Mouse (Mus musculus) ES-E14 (cell line): ENCODE data around the gene Sccpdh. TPM values are rescaled to one million over a fixed set of nuclear protein-coding genes. Genes with fewer than 3 reads are reported as not detected.

Experiments
- DNase-seq: peaks from one replicate; pipeline ENCODE4 v3.0.0-alpha.2; 2013; ENCODE audit warnings: low read depth, low spot score
- H3K27ac ChIP-seq: 2 replicates; pipeline ENCODE4 v1.5.1; 2012; ENCODE audit warnings: low read depth, mild to moderate bottlenecking, low read length, moderate library complexity, mixed read lengths; ENCODE audit not compliant: poor library complexity, insufficient read depth, severe bottlenecking
- H3K36me3 ChIP-seq: 2 replicates; pipeline ENCODE4 v1.6.1; 2012; ENCODE audit warnings: mild to moderate bottlenecking, low read length, moderate library complexity, mixed read lengths; ENCODE audit not compliant: control insufficient read depth, poor library complexity, insufficient read depth, severe bottlenecking
- H3K4me1 ChIP-seq, 2 experiments: fragments of 150-350 bp in 1 of 2; sonication (generic) in 1 of 2; 2 replicates each; pipeline ENCODE4 v1.6.1; 2012; ENCODE audit warnings: low read length in 2 of 2, mild to moderate bottlenecking in 1 of 2, mixed read lengths in 1 of 2; ENCODE audit not compliant: control insufficient read depth in 2 of 2, insufficient read depth in 2 of 2, poor library complexity in 1 of 2
- H3K4me3 ChIP-seq, 2 experiments: fragments of 150-350 bp in 1 of 2; sonication (generic) in 1 of 2; 2 replicates each; pipeline ENCODE4 v1.5.1; 2012; ENCODE audit warnings: low read length in 2 of 2, low read depth in 1 of 2, mild to moderate bottlenecking in 1 of 2, mixed read lengths in 1 of 2; ENCODE audit not compliant: insufficient read depth in 1 of 2, poor library complexity in 1 of 2, severe bottlenecking in 1 of 2
- H3K9ac ChIP-seq: 2 replicates; pipeline ENCODE4 v1.6.1; 2012; ENCODE audit warnings: low read depth, mild to moderate bottlenecking, low read length, mixed read lengths; ENCODE audit not compliant: poor library complexity, insufficient read depth, severe bottlenecking
- H3K9me3 ChIP-seq: fragments of 150-350 bp; sonication (generic); 2 replicates; pipeline ENCODE4 v1.6.1; 2012; ENCODE audit warnings: low read depth, mild to moderate bottlenecking, low read length; ENCODE audit not compliant: control insufficient read depth, insufficient read depth
- CHD2 ChIP-seq: IDR thresholded peaks from 2 replicates; pipeline ENCODE4 v1.6.1; 2014; ENCODE audit warnings: mild to moderate bottlenecking, low read depth, low read length, inconsistent platforms
- HCFC1 ChIP-seq: IDR thresholded peaks from 2 replicates; pipeline ENCODE4 v1.6.1; 2012; ENCODE audit warnings: low read length, inconsistent platforms, borderline replicate concordance; ENCODE audit not compliant: insufficient read depth
- MAFK ChIP-seq: IDR thresholded peaks from 2 replicates; pipeline ENCODE4 v1.6.1; 2014; ENCODE audit warnings: mild to moderate bottlenecking, low read depth, low read length, inconsistent platforms; ENCODE audit not compliant: insufficient read depth
- ZC3H11A ChIP-seq: IDR thresholded peaks from 2 replicates; pipeline ENCODE4 v1.6.1; 2012; ENCODE audit warnings: low read depth, mild to moderate bottlenecking, inconsistent platforms, low read length, borderline replicate concordance
- ZNF384 ChIP-seq: IDR thresholded peaks from 2 replicates; pipeline ENCODE4 v1.6.1; 2012; ENCODE audit warnings: low read depth, low read length, inconsistent platforms
- in situ Hi-C, 2 experiments: fragments of 600-800 bp; cut with MboI; formaldehyde crosslinking; loops; one replicate each; pipeline ENCODE4 v1.15.1; 2025; ENCODE audit warnings: low sequenced_read_pairs in 2 of 2, inconsistent platforms in 1 of 2; ENCODE audit not compliant: unreplicated experiment in 2 of 2
- total RNA-seq: library from RNA; depleted of rRNA; stranded (reverse); fragments of 300-350 nt; gene quantifications from 2 replicates; pipeline ENCODE4 v1.2.3, GENCODE M21; 2012; rRNA removed

The Sccpdh gene
- total RNA-seq, 1 experiment = 35.8 TPM

- in situ Hi-C loops = no loop called here
- H3K4me3 ChIP-seq = no peak overlapping the region
- TF ChIP-seq ZC3H11A = no peak
- no peak for TF ChIP-seq HCFC1
- no peak for TF ChIP-seq MAFK
- TF ChIP-seq ZNF384 = no peak
- no peak for TF ChIP-seq CHD2
- no peak overlapping the region for H3K9ac ChIP-seq
- H3K36me3 ChIP-seq = no peaks in the 10 kb centered on the region
- no peak overlapping the region for H3K27ac ChIP-seq
- H3K4me1 ChIP-seq = no peaks in the 10 kb centered on the region
- no peak for DNase-seq
- H3K9me3 ChIP-seq = no peaks in the 10 kb centered on the region
Observed at GRCm38 (mm10) chr1:179736483-179736882, 68.5 kb downstream of the Sccpdh start.

Other genes with a start within 250 kb of the Sccpdh start
- gene Smyd3, start 150.2 kb upstream of the Sccpdh start, total RNA-seq = 18.3 and 26.5 TPM in 2 replicates
- 13.1 and 18.7 TPM in 2 replicates for gene Tfb2m, start 121.9 kb upstream of the Sccpdh start, total RNA-seq
- 11.2 and 12.8 TPM in 2 replicates for gene Cnst, start 121.8 kb upstream of the Sccpdh start, total RNA-seq
- 0.18 and 0.26 TPM in 2 replicates for gene Kif28, start 77.1 kb downstream of the Sccpdh start, total RNA-seq
- 5.0 and 9.2 TPM in 2 replicates for gene Gm10518, start 135.2 kb downstream of the Sccpdh start, total RNA-seq
- 88.4 and 90.2 TPM in 2 replicates for gene Ahctf1, start 135.5 kb downstream of the Sccpdh start, total RNA-seq